14 mouse cellular contexts compared by ENCODE assay signal in genomic region chr11:30743991-30744390, GRCm38 (mm10).
"Had no signal": no experiment of that assay in that cellular context is flagged by ENCODE, and none has a peak within 500 bp of the region (broad histone marks: within the 10 kb centered on the region; RNA-seq: fewer than 3 reads in every experiment).

No protein-coding gene starts in this region.

- H3K9ac ChIP-seq: kidney, embryonic 15.5 days; limb, embryonic 13.5 days; liver, embryonic 13.5 days had no signal

- H3K27ac ChIP-seq: kidney, embryonic 15.5 days; limb, embryonic 10.5 days; limb, embryonic 13.5 days; liver, embryonic 13.5 days; stomach, postnatal 0 days had no signal

- H3K4me1 ChIP-seq: kidney, embryonic 15.5 days; limb, embryonic 10.5 days; limb, embryonic 13.5 days; liver, embryonic 13.5 days had no signal

- H3K27me3 ChIP-seq: kidney, embryonic 15.5 days; limb, embryonic 13.5 days; liver, embryonic 13.5 days had no signal

- H3K4me2 ChIP-seq: kidney, embryonic 15.5 days; limb, embryonic 13.5 days; liver, embryonic 13.5 days; midbrain, embryonic 11.5 days had no signal

- H3K36me3 ChIP-seq: kidney, embryonic 15.5 days; limb, embryonic 10.5 days; limb, embryonic 13.5 days; liver, embryonic 13.5 days had no signal

- H3K4me3 ChIP-seq: kidney, embryonic 15.5 days; limb, embryonic 10.5 days; limb, embryonic 13.5 days; liver, embryonic 13.5 days had no signal

- DNase-seq: kidney, adult 8-10 months; kidney, postnatal 10 days; kidney, postnatal 36 days; liver, embryonic 13.5 days; lung, adult 2 months; lung, postnatal 14 days; lung, postnatal 4 days; midbrain, embryonic 14.5 days; thymus, postnatal 36 days had no signal

- H3K9me3 ChIP-seq: kidney, embryonic 15.5 days; limb, embryonic 10.5 days; limb, embryonic 13.5 days; liver, embryonic 13.5 days had no signal
